Mouse (Mus musculus): ENCODE data around the gene Rin3. TPM values are rescaled to one million over a fixed set of nuclear protein-coding genes. Genes with fewer than 3 reads are reported as not detected.

Rin3 gene
- polyA plus RNA-seq, 1 experiment from 2014 or later, result 3.2 TPM

- Histone ChIP-seq H3K4me2 (peak overlapping the region; percentile 99), H3K36me3 (no peaks in the 10 kb centered on the region), H3K4me1 (peaks cover 40% of the 10 kb centered on the region)
Measured at GRCm38 (mm10) chr12:102283483-102284266, 827 bp downstream of the Rin3 start.

GRCm38 (mm10) chr12:102284267-102284610 lies 1.4 kb downstream of the Rin3 start:
- no peak for ATAC-seq (ENCODE audit: low FRiP score)
- Histone ChIP-seq H3K4me2 (peak overlapping the region; percentile 99), H3K4me1 (peaks cover 40% of the 10 kb centered on the region), H3K27me3 (replicated peaks) (0 out of 2 replicates have a peak, but pooled peaks cover 2% of the 10 kb centered on the region), H3K4me3 (replicated peaks) (peak overlapping the region; percentile 59), H3K9ac (replicated peaks) (no peak overlapping the region), H3K36me3 (no peaks in the 10 kb centered on the region), H3K27ac (replicated peaks) (no peak overlapping the region; the same call in 1 of the 2 replicates), H3K9me3 (replicated peaks) (no peaks in the 10 kb centered on the region)
- 36% methylated on average over 9 of the region's 9 CpGs for WGBS

More at GRCm38 (mm10) chr12:102283483-102284266, 827 bp downstream of the Rin3 start:
- peak; percentile 62 for ATAC-seq (ENCODE audit: low FRiP score)
- WGBS, result 6% methylated on average over 24 of the region's 24 CpGs
- peak overlapping the region; percentile 65 for H3K9ac ChIP-seq (replicated peaks)
- 0 out of 2 replicates have a peak, but pooled peaks cover 2% of the 10 kb centered on the region for H3K27me3 ChIP-seq (replicated peaks)
- H3K9me3 ChIP-seq (replicated peaks), result no peaks in the 10 kb centered on the region
- H3K27ac ChIP-seq (replicated peaks), result peak overlapping the region; percentile 60; the same call in 1 of the 2 replicates
- H3K4me3 ChIP-seq (replicated peaks), result peak overlapping the region; percentile 59

- H3K9me3 ChIP-seq (replicated peaks), result no peaks in the 10 kb centered on the region
- H3K4me1 ChIP-seq, result peaks cover 40% of the 10 kb centered on the region
- peak overlapping the region; percentile 59; the same call in 1 of the 2 replicates for H3K4me3 ChIP-seq (replicated peaks)
- 0 out of 2 replicates have a peak, but pooled peaks cover 2% of the 10 kb centered on the region for H3K27me3 ChIP-seq (replicated peaks)
- ATAC-seq (ENCODE audit: low FRiP score), result no peak
- no peaks in the 10 kb centered on the region for H3K36me3 ChIP-seq
- WGBS, result 45% methylated on average over 3 of the region's 3 CpGs
- no peak overlapping the region for H3K27ac ChIP-seq (replicated peaks)
- H3K4me2 ChIP-seq, result peak overlapping the region; percentile 99
- no peak overlapping the region for H3K9ac ChIP-seq (replicated peaks)
Measured at GRCm38 (mm10) chr12:102284618-102285159, 1.8 kb downstream of the Rin3 start.

- H3K36me3 ChIP-seq, result no peaks in the 10 kb centered on the region
- H3K4me3 ChIP-seq (replicated peaks), result no peak overlapping the region
- no peak overlapping the region for H3K9ac ChIP-seq (replicated peaks)
- H3K27ac ChIP-seq (replicated peaks), result no peak overlapping the region
- ATAC-seq (ENCODE audit: low FRiP score), result no peak
- no peak overlapping the region for H3K4me2 ChIP-seq
- WGBS, result 71% methylated on average over 6 of the region's 6 CpGs
- H3K9me3 ChIP-seq (replicated peaks), result no peaks in the 10 kb centered on the region
- H3K4me1 ChIP-seq, result peaks cover 40% of the 10 kb centered on the region
- 0 out of 2 replicates have a peak, but pooled peaks cover 2% of the 10 kb centered on the region for H3K27me3 ChIP-seq (replicated peaks)
Measured at GRCm38 (mm10) chr12:102285318-102285717, 2.5 kb downstream of the Rin3 start.

GRCm38 (mm10) chr12:102285779-102286178 lies 2.9 kb downstream of the Rin3 start:
- Histone ChIP-seq H3K9ac (replicated peaks) (no peak overlapping the region), H3K4me2 (no peak overlapping the region), H3K4me3 (replicated peaks) (no peak overlapping the region), H3K27ac (replicated peaks) (no peak overlapping the region), H3K27me3 (replicated peaks) (0 out of 2 replicates have a peak, but pooled peaks cover 2% of the 10 kb centered on the region), H3K4me1 (peaks cover 40% of the 10 kb centered on the region), H3K36me3 (no peaks in the 10 kb centered on the region), H3K9me3 (replicated peaks) (no peaks in the 10 kb centered on the region)
- 83% methylated on average over 5 of the region's 5 CpGs for WGBS
- ATAC-seq (ENCODE audit: low FRiP score), result no peak

GRCm38 (mm10) chr12:102286681-102287414 lies 4.0 kb downstream of the Rin3 start:
- H3K27me3 ChIP-seq (replicated peaks), result 0 out of 2 replicates have a peak, but pooled peaks cover 2% of the 10 kb centered on the region
- no peak overlapping the region for H3K4me3 ChIP-seq (replicated peaks)
- no peaks in the 10 kb centered on the region for H3K9me3 ChIP-seq (replicated peaks)
- H3K4me1 ChIP-seq, result peaks cover 40% of the 10 kb centered on the region
- 0 out of 2 replicates have a peak overlapping the region, but pooled peaks have one; percentile 18 for H3K27ac ChIP-seq (replicated peaks)
- no peak for ATAC-seq (ENCODE audit: low FRiP score)
- H3K36me3 ChIP-seq, result no peaks in the 10 kb centered on the region
- no peak overlapping the region for H3K9ac ChIP-seq (replicated peaks)
- no peak overlapping the region for H3K4me2 ChIP-seq
- WGBS, result 56% methylated on average over 10 of the region's 10 CpGs

GRCm38 (mm10) chr12:102287904-102288602 lies 5.2 kb downstream of the Rin3 start:
- peaks cover 35% of the 10 kb centered on the region for H3K4me1 ChIP-seq
- no peak overlapping the region for H3K4me2 ChIP-seq
- H3K9ac ChIP-seq (replicated peaks), result no peak overlapping the region
- ATAC-seq (ENCODE audit: low FRiP score), result no peak
- no peak overlapping the region for H3K27ac ChIP-seq (replicated peaks)
- no peaks in the 10 kb centered on the region for H3K9me3 ChIP-seq (replicated peaks)
- no peak overlapping the region for H3K4me3 ChIP-seq (replicated peaks)
- H3K27me3 ChIP-seq (replicated peaks), result 0 out of 2 replicates have a peak, but pooled peaks cover 2% of the 10 kb centered on the region
- 81% methylated on average over 6 of the region's 6 CpGs for WGBS
- no peaks in the 10 kb centered on the region for H3K36me3 ChIP-seq

GRCm38 (mm10) chr12:102288846-102289245 lies 6.0 kb downstream of the Rin3 start:
- H3K4me1 ChIP-seq, result peaks cover 27% of the 10 kb centered on the region
- no peak overlapping the region for H3K27ac ChIP-seq (replicated peaks)
- no peaks in the 10 kb centered on the region for H3K9me3 ChIP-seq (replicated peaks)
- H3K27me3 ChIP-seq (replicated peaks), result 0 out of 2 replicates have a peak, but pooled peaks cover 2% of the 10 kb centered on the region
- H3K9ac ChIP-seq (replicated peaks), result no peak overlapping the region
- WGBS, result 37% methylated on average over 2 of the region's 2 CpGs
- no peaks in the 10 kb centered on the region for H3K36me3 ChIP-seq
- ATAC-seq (ENCODE audit: low FRiP score), result no peak
- H3K4me3 ChIP-seq (replicated peaks), result no peak overlapping the region
- H3K4me2 ChIP-seq, result no peak overlapping the region

GRCm38 (mm10) chr12:102289568-102289967 lies 6.7 kb downstream of the Rin3 start:
- Histone ChIP-seq H3K27ac (replicated peaks) (no peak overlapping the region), H3K36me3 (no peaks in the 10 kb centered on the region), H3K4me1 (peaks cover 24% of the 10 kb centered on the region), H3K4me2 (no peak overlapping the region), H3K27me3 (replicated peaks) (no peaks in the 10 kb centered on the region), H3K9me3 (replicated peaks) (no peaks in the 10 kb centered on the region), H3K4me3 (replicated peaks) (no peak overlapping the region), H3K9ac (replicated peaks) (no peak overlapping the region)
- WGBS, result 72% methylated on average over 1 of the region's 1 CpGs
- ATAC-seq (ENCODE audit: low FRiP score), result no peak

GRCm38 (mm10) chr12:102290662-102291061 lies 7.8 kb downstream of the Rin3 start:
- 84% methylated on average over 2 of the region's 2 CpGs for WGBS
- ATAC-seq (ENCODE audit: low FRiP score), result no peak

GRCm38 (mm10) chr12:102291686-102292085 lies 8.8 kb downstream of the Rin3 start:
- WGBS, result 52% methylated on average over 6 of the region's 6 CpGs
- Histone ChIP-seq H3K9me3 (replicated peaks) (no peaks in the 10 kb centered on the region), H3K36me3 (no peaks in the 10 kb centered on the region), H3K9ac (replicated peaks) (no peak overlapping the region), H3K27ac (replicated peaks) (no peak overlapping the region), H3K4me2 (no peak overlapping the region), H3K27me3 (replicated peaks) (no peaks in the 10 kb centered on the region), H3K4me3 (replicated peaks) (no peak overlapping the region), H3K4me1 (peaks cover 10% of the 10 kb centered on the region)
- no peak for ATAC-seq (ENCODE audit: low FRiP score)

More at GRCm38 (mm10) chr12:102290662-102291061, 7.8 kb downstream of the Rin3 start:
- Histone ChIP-seq H3K9me3 (replicated peaks) (no peaks in the 10 kb centered on the region), H3K27me3 (replicated peaks) (no peaks in the 10 kb centered on the region), H3K4me2 (no peak overlapping the region), H3K9ac (replicated peaks) (no peak overlapping the region), H3K4me3 (replicated peaks) (no peak overlapping the region), H3K27ac (replicated peaks) (no peak overlapping the region), H3K4me1 (peaks cover 16% of the 10 kb centered on the region), H3K36me3 (no peaks in the 10 kb centered on the region)

Data from neural tube, embryonic 15.5 days (tissue).